ENCODE assay signal across 22 mouse cellular contexts in genomic region chr10:45079756-45080155, GRCm38 (mm10). TPM values are rescaled to one million over a fixed set of nuclear protein-coding genes. Genes with fewer than 3 reads are reported as not detected.
DNase-seq lines count a peak whose midpoint lies in the region; ATAC-seq and TF ChIP-seq lines count a peak whose summit lies in the region.
"Had no signal": no experiment of that assay in that cellular context is flagged by ENCODE, and none has a peak within 500 bp of the region (broad histone marks: within the 10 kb centered on the region; RNA-seq: fewer than 3 reads in every experiment).

No protein-coding gene starts in this region.

- no peak overlapping the region for H3K4me2 ChIP-seq in stomach, embryonic 15.5 days
- H3K4me2 ChIP-seq in stomach, postnatal 0 days (replicated peaks; ENCODE audit: low read depth): no peak overlapping the region
- peak overlapping the region; percentile 20; the same call in 1 of the 2 replicates for H3K4me2 ChIP-seq in lung, embryonic 15.5 days
- H3K4me2 ChIP-seq in hindbrain, postnatal 0 days (ENCODE audit: low read depth, low read length): no peak overlapping the region
- H3K4me2 ChIP-seq: embryonic facial prominence, embryonic 12.5 days; forebrain, embryonic 12.5 days; hindbrain, embryonic 13.5 days had no signal

- no peak for DNase-seq in stomach, postnatal 0 days (ENCODE audit: low spot score)
- DNase-seq in lung, postnatal 14 days: peak; percentile 21
- DNase-seq in hindbrain, postnatal 0 days (ENCODE audit: low spot score): no peak
- no peak for DNase-seq in left cerebral cortex, postnatal 25 days (ENCODE audit: low spot score in 2 of 2)
- DNase-seq in gastrocnemius, postnatal 25 days: no peak
- DNase-seq: adrenal gland, adult 8-10 months; adrenal gland, postnatal 36 days; cerebellum, adult 11 months; cerebellum, adult 8-10 months; cerebellum, postnatal 14 days; embryo, embryonic 11 days; forebrain, postnatal 0 days; gastrocnemius, postnatal 14 days; heart, adult 18-20 months; heart, postnatal 10 days had no signal

- WGBS in stomach, embryonic 15.5 days: 50% methylated on average over 5 of the region's 5 CpGs
- WGBS in stomach, postnatal 0 days: 40% methylated on average over 5 of the region's 5 CpGs
- 56% methylated on average over 5 of the region's 5 CpGs for WGBS in lung, embryonic 15.5 days
- WGBS in hindbrain, postnatal 0 days: 87% methylated on average over 5 of the region's 5 CpGs

- no peak for TF ChIP-seq EP300 in stomach, postnatal 0 days (optimal IDR thresholded peaks at IDR 0.05)

- no peaks in the 10 kb centered on the region for H3K9me3 ChIP-seq in stomach, embryonic 15.5 days
- H3K9me3 ChIP-seq in stomach, postnatal 0 days (ENCODE audit: control insufficient read depth, low read length): no peaks in the 10 kb centered on the region
- no peaks in the 10 kb centered on the region for H3K9me3 ChIP-seq in lung, embryonic 15.5 days
- H3K9me3 ChIP-seq in hindbrain, postnatal 0 days (ENCODE audit: low read length): no peaks in the 10 kb centered on the region
- H3K9me3 ChIP-seq: embryonic facial prominence, embryonic 12.5 days; forebrain, embryonic 12.5 days; heart, embryonic 10.5 days; hindbrain, embryonic 13.5 days had no signal

- H3K4me1 ChIP-seq in stomach, embryonic 15.5 days: 0 out of 2 replicates have a peak, but pooled peaks cover 6% of the 10 kb centered on the region
- H3K4me1 ChIP-seq in stomach, postnatal 0 days (replicated peaks; ENCODE audit: control insufficient read depth, insufficient read depth): no peaks in the 10 kb centered on the region
- H3K4me1 ChIP-seq in lung, embryonic 15.5 days: peaks cover 62% of the 10 kb centered on the region
- 0 out of 2 replicates have a peak, but pooled peaks cover 4% of the 10 kb centered on the region for H3K4me1 ChIP-seq in hindbrain, postnatal 0 days (ENCODE audit: insufficient read depth, low read length)

- no peak overlapping the region for H3K27ac ChIP-seq in stomach, embryonic 15.5 days
- no peak overlapping the region for H3K27ac ChIP-seq in stomach, postnatal 0 days (replicated peaks)
- peak overlapping the region; percentile 92 for H3K27ac ChIP-seq in lung, embryonic 15.5 days
- H3K27ac ChIP-seq in hindbrain, postnatal 0 days: no peak overlapping the region
- H3K27ac ChIP-seq: embryonic facial prominence, embryonic 12.5 days; forebrain, embryonic 12.5 days; heart, embryonic 10.5 days; hindbrain, embryonic 13.5 days had no signal

- intact Hi-C loops in left cerebral cortex, postnatal 25 days (cut with DNase I): no loop called here

- TF ChIP-seq CTCF in stomach, postnatal 0 days (IDR thresholded peaks at IDR 0.05; ENCODE audit: low read depth): no peak
- no peak for TF ChIP-seq CTCF in hindbrain, postnatal 0 days (IDR thresholded peaks at IDR 0.05; ENCODE audit: low read depth)

- H3K36me3 ChIP-seq in stomach, embryonic 15.5 days: no peaks in the 10 kb centered on the region
- H3K36me3 ChIP-seq in stomach, postnatal 0 days (ENCODE audit: control insufficient read depth, insufficient read depth, low read length): no peaks in the 10 kb centered on the region
- H3K36me3 ChIP-seq in lung, embryonic 15.5 days: no peaks in the 10 kb centered on the region
- H3K36me3 ChIP-seq in hindbrain, postnatal 0 days (ENCODE audit: insufficient read depth, low read length): 0 out of 2 replicates have a peak, but pooled peaks cover 4% of the 10 kb centered on the region

- H3K9ac ChIP-seq in stomach, embryonic 15.5 days: no peak overlapping the region
- no peak overlapping the region for H3K9ac ChIP-seq in stomach, postnatal 0 days (ENCODE audit: low read length)
- H3K9ac ChIP-seq in lung, embryonic 15.5 days: no peak overlapping the region
- H3K9ac ChIP-seq in hindbrain, postnatal 0 days (replicated peaks; ENCODE audit: low read length): no peak overlapping the region
- H3K9ac ChIP-seq: embryonic facial prominence, embryonic 12.5 days; forebrain, embryonic 12.5 days; forebrain, postnatal 0 days; hindbrain, embryonic 13.5 days had no signal

- no peak overlapping the region for H3K4me3 ChIP-seq in stomach, embryonic 15.5 days (replicated peaks)
- no peak overlapping the region for H3K4me3 ChIP-seq in stomach, postnatal 0 days (ENCODE audit: low read depth, low read length)
- H3K4me3 ChIP-seq in lung, embryonic 15.5 days: no peak overlapping the region
- H3K4me3 ChIP-seq in hindbrain, postnatal 0 days (ENCODE audit: low read length): no peak overlapping the region
- H3K4me3 ChIP-seq: embryonic facial prominence, embryonic 12.5 days; forebrain, embryonic 12.5 days; heart, embryonic 10.5 days; hindbrain, embryonic 13.5 days had no signal

- no peaks in the 10 kb centered on the region for H3K27me3 ChIP-seq in stomach, embryonic 15.5 days (replicated peaks)
- no peaks in the 10 kb centered on the region for H3K27me3 ChIP-seq in stomach, postnatal 0 days (ENCODE audit: control insufficient read depth, insufficient read depth, low read length)
- H3K27me3 ChIP-seq in lung, embryonic 15.5 days: no peaks in the 10 kb centered on the region
- no peaks in the 10 kb centered on the region for H3K27me3 ChIP-seq in hindbrain, postnatal 0 days (ENCODE audit: insufficient read depth, low read length)
- H3K27me3 ChIP-seq: CH12.LX; embryonic facial prominence, embryonic 12.5 days; forebrain, embryonic 12.5 days; hindbrain, embryonic 13.5 days had no signal

- 0 out of 2 replicates have a peak, but pooled peaks have one; percentile 15 for ATAC-seq in stomach, embryonic 15.5 days (ENCODE audit: insufficient read depth, low FRiP score, low read depth)
- ATAC-seq in stomach, postnatal 0 days (ENCODE audit: low FRiP score, low TSS enrichment): no peak; the same call in 1 of the 2 replicates
- peak; percentile 65 for ATAC-seq in lung, embryonic 15.5 days (ENCODE audit: borderline replicate concordance, extremely low read depth, low FRiP score, low TSS enrichment)
- ATAC-seq in hindbrain, postnatal 0 days: no peak
- ATAC-seq: forebrain, postnatal 0 days had no signal

RNA-seq across cellular contexts. Expression of gene Prep, which starts 12.8 kb away (rescaled TPM):
- 22.1 and 23.8 TPM in 2 replicates for polyA plus RNA-seq in stomach, embryonic 15.5 days (2015; fragmentation: Nextera tagmentation; extraction: Ambion mirVana)
- polyA plus RNA-seq in stomach, postnatal 0 days (2015; fragmentation: Nextera tagmentation; extraction: Ambion mirVana): 10.8 and 11.3 TPM in 2 replicates
- polyA plus RNA-seq in lung, embryonic 15.5 days (2015; fragmentation: Nextera tagmentation; extraction: Ambion mirVana): 35.7 and 36.2 TPM in 2 replicates
- total RNA-seq in hindbrain, postnatal 0 days (2014; rRNA removed): 22.0 and 23.5 TPM in 2 replicates
- 19.0 and 21.3 TPM in 2 replicates for polyA plus RNA-seq in hindbrain, postnatal 0 days (2015; fragmentation: Nextera tagmentation; extraction: Ambion mirVana)
- 1 to 10 TPM; 9.1 to 9.7 TPM for total RNA-seq in left cerebral cortex, postnatal 25 days (2021)
- total RNA-seq in gastrocnemius, postnatal 25 days (2021): 1 to 10 TPM; 7.0 to 7.3 TPM

Comparison
In these comparisons a context has a peak if more than half of its experiments do, and no peak if none do; other contexts are left out.
1. ATAC-seq: peak in stomach, embryonic 15.5 days (single experiment) and lung, embryonic 15.5 days (single experiment); none in stomach, postnatal 0 days (single experiment) and hindbrain, postnatal 0 days (single experiment).